10 mouse cellular contexts compared by ENCODE assay signal in genomic region chr2:156453822-156454221, GRCm38 (mm10). TPM values are rescaled to one million over a fixed set of nuclear protein-coding genes. Genes with fewer than 3 reads are reported as not detected.
DNase-seq lines count a peak whose midpoint lies in the region; ATAC-seq and TF ChIP-seq lines count a peak whose summit lies in the region.
"Had no signal": no experiment of that assay in that cellular context is flagged by ENCODE, and none has a peak within 500 bp of the region (broad histone marks: within the 10 kb centered on the region; RNA-seq: fewer than 3 reads in every experiment).

No protein-coding gene starts in this region.

- H3K4me2 ChIP-seq in intestine, embryonic 15.5 days (replicated peaks) = no peak overlapping the region
- no peak overlapping the region for H3K4me2 ChIP-seq in intestine, postnatal 0 days (replicated peaks; ENCODE audit: low read depth)
- H3K4me2 ChIP-seq: neural tube, embryonic 13.5 days had no signal

- H3K4me3 ChIP-seq in intestine, embryonic 15.5 days (replicated peaks) = no peak overlapping the region
- no peak overlapping the region for H3K4me3 ChIP-seq in intestine, postnatal 0 days (ENCODE audit: low read depth, low read length)
- no peak overlapping the region for H3K4me3 ChIP-seq in small intestine, adult 2 months (ENCODE audit: low read depth, low read length)
- H3K4me3 ChIP-seq: neural tube, embryonic 13.5 days had no signal

- H3K9me3 ChIP-seq in intestine, embryonic 15.5 days = no peaks in the 10 kb centered on the region
- no peaks in the 10 kb centered on the region for H3K9me3 ChIP-seq in intestine, postnatal 0 days (ENCODE audit: control insufficient read depth)
- H3K9me3 ChIP-seq: neural tube, embryonic 13.5 days had no signal

- H3K36me3 ChIP-seq in intestine, embryonic 15.5 days = no peaks in the 10 kb centered on the region
- no peaks in the 10 kb centered on the region; the same call in 1 of the 2 replicates for H3K36me3 ChIP-seq in intestine, postnatal 0 days (ENCODE audit: control insufficient read depth, insufficient read depth)
- no peaks in the 10 kb centered on the region for H3K36me3 ChIP-seq in small intestine, adult 2 months (ENCODE audit: control insufficient read depth, insufficient read depth, low read length)

- peak; percentile 53 for DNase-seq in gastrocnemius, adult 18-20 months (ENCODE audit: low spot score)
- peak; percentile 95 for DNase-seq in kidney, adult 9 months
- DNase-seq in layer of hippocampus, postnatal 36 days = no peak
- DNase-seq in left cerebral cortex, adult 8-10 months (ENCODE audit: low spot score in 2 of 2) = no peak
- no peak for DNase-seq in urinary bladder, postnatal 36 days (ENCODE audit: low spot score in 2 of 2)
- DNase-seq: embryo, embryonic 11 days had no signal

- 57% methylated on average over 7 of the region's 7 CpGs for WGBS in intestine, embryonic 15.5 days
- 49% methylated on average over 7 of the region's 7 CpGs for WGBS in intestine, postnatal 0 days
- WGBS in small intestine, adult 2 months = 25% methylated on average over 7 of the region's 7 CpGs

- TF ChIP-seq POLR2A in small intestine, adult 2 months (IDR thresholded peaks at IDR 0.05; ENCODE audit: low read depth, low read length) = no peak

- peak; percentile 49 for ATAC-seq in intestine, embryonic 15.5 days
- no peak for ATAC-seq in intestine, postnatal 0 days

- no peaks in the 10 kb centered on the region for H3K27me3 ChIP-seq in intestine, embryonic 15.5 days (replicated peaks)
- no peaks in the 10 kb centered on the region for H3K27me3 ChIP-seq in intestine, postnatal 0 days (replicated peaks; ENCODE audit: control insufficient read depth, insufficient read depth, low read length)
- H3K27me3 ChIP-seq in small intestine, adult 2 months (ENCODE audit: control insufficient read depth, insufficient read depth, low read length) = no peaks in the 10 kb centered on the region
- H3K27me3 ChIP-seq: neural tube, embryonic 13.5 days had no signal

- no peak for TF ChIP-seq CTCF in intestine, postnatal 0 days (IDR thresholded peaks at IDR 0.05; ENCODE audit: low read depth)
- no peak for TF ChIP-seq CTCF in small intestine, adult 2 months (IDR thresholded peaks at IDR 0.05; ENCODE audit: extremely low read depth, insufficient read length, insufficient replicate concordance, low read depth, low read length)

- no peak overlapping the region for H3K9ac ChIP-seq in intestine, embryonic 15.5 days
- H3K9ac ChIP-seq in intestine, postnatal 0 days (ENCODE audit: low read depth, low read length) = no peak overlapping the region
- H3K9ac ChIP-seq: neural tube, embryonic 13.5 days had no signal

- no peak overlapping the region for H3K27ac ChIP-seq in intestine, embryonic 15.5 days
- H3K27ac ChIP-seq in intestine, postnatal 0 days (ENCODE audit: low read depth, low read length) = no peak overlapping the region
- peak overlapping the region; percentile 64 for H3K27ac ChIP-seq in small intestine, adult 2 months (ENCODE audit: insufficient read depth, low read depth, low read length)
- H3K27ac ChIP-seq: neural tube, embryonic 13.5 days had no signal

- 0 out of 2 replicates have a peak, but pooled peaks cover 10% of the 10 kb centered on the region for H3K4me1 ChIP-seq in intestine, embryonic 15.5 days (replicated peaks)
- no peaks in the 10 kb centered on the region for H3K4me1 ChIP-seq in intestine, postnatal 0 days (replicated peaks; ENCODE audit: control insufficient read depth, insufficient read depth, low read length)
- H3K4me1 ChIP-seq in small intestine, adult 2 months (ENCODE audit: control insufficient read depth, insufficient read depth, insufficient read length, low read length) = peaks cover 57% of the 10 kb centered on the region
- H3K4me1 ChIP-seq: neural tube, embryonic 13.5 days had no signal

RNA-seq across cellular contexts. Expression of gene Epb41l1, which starts 33.1 kb away (rescaled TPM):
- 1.9 and 2.4 TPM in 2 replicates for polyA plus RNA-seq in intestine, embryonic 15.5 days (2015; fragmentation: Nextera tagmentation; extraction: Ambion mirVana)
- 0.63 and 0.68 TPM in 2 replicates for polyA plus RNA-seq in intestine, postnatal 0 days (2015; fragmentation: Nextera tagmentation; extraction: Ambion mirVana)
- total RNA-seq in gastrocnemius, adult 18-20 months (2021) = 1 to 10 TPM; 4.6 to 4.8 TPM
- polyA plus RNA-seq in small intestine, adult 2 months (2012; rRNA removed) = 11.8 and 14.0 TPM in 2 replicates
- 100 to 1,000 TPM; 317 to 355 TPM for total RNA-seq in layer of hippocampus, postnatal 36 days (2021)
- 100 to 1,000 TPM; 359 to 405 (median 385) TPM for total RNA-seq in left cerebral cortex, adult 8-10 months (2022)

Comparison
In these comparisons a context has a peak if more than half of its experiments do, and no peak if none do; other contexts are left out.
1. DNase-seq: peak in gastrocnemius, adult 18-20 months (single experiment) and kidney, adult 9 months (single experiment); none in layer of hippocampus, postnatal 36 days (0 of 2), left cerebral cortex, adult 8-10 months (0 of 2) and urinary bladder, postnatal 36 days (0 of 2).
2. RNA of gene Epb41l1, which starts 33.1 kb away (total RNA-seq): 359 to 405 TPM in left cerebral cortex, adult 8-10 months and 317 to 355 TPM in layer of hippocampus, postnatal 36 days; 4.6 to 4.8 TPM in gastrocnemius, adult 18-20 months; every median in the first group is over 10 times any median in the second.